Mouse (Mus musculus) small intestine, adult 2 months (tissue): ENCODE data around the gene Irf1.

Source experiments
- CTCF ChIP-seq: fragments of 200-500 bp; IDR thresholded peaks from 2 replicates; pipeline ENCODE4 v1.5.1; 2012; ENCODE audit warnings: low read depth, mild to moderate bottlenecking, control low read depth, inconsistent platforms, low read length, moderate library complexity, mixed read lengths; ENCODE audit not compliant: insufficient replicate concordance, insufficient read length; ENCODE audit errors: extremely low read depth
- POLR2A ChIP-seq: fragments of 200-500 bp; IDR thresholded peaks from 2 replicates; pipeline ENCODE4 v1.6.1; 2012; ENCODE audit warnings: low read depth, mild to moderate bottlenecking, control low read depth, inconsistent platforms, low read length, moderate library complexity

GRCm38 (mm10) chr11:53773087-53773486 is 3.3 kb downstream of the Irf1 start, which contains the start of gene Gm17334:
- TF ChIP-seq CTCF (no peak), POLR2A (no peak)
